Comparison of ENCODE assay signal across 8 mouse cellular contexts in the genomic region with DNA sequence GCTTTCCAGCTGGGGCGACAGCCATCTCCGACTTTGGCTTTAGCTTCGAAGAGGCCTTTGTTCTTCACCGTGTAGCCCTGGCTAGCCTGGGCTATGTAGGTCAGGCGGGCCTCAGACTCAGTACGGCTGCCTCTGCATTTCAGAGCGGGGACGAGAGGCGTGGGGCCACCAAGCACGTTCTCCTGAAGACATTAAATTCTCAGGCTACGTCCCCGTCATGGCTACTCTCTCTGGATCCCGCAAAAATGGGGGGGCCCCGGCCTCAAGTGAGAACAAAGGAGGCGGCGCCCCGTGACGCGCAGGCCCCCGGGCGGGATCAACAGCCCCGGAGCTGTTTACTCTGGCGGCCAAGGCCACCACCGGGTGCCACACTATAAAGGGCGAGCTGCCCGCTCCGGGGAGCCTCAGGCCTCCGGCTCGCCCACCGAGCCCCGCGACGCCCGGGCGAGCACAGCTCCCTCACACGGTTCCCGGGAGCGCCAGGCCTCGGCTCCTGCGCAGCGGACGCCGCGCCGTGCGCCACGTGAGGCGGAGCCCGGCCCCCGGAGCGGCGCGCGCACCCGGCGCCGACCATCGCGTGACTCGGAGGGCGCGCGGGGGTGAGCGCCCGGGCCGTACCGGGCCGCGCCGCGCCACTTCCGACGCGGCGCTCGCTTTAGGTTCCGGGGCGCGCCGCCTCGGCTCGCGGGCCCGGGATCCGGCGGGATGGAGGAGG. TPM values are rescaled to one million over a fixed set of nuclear protein-coding genes. Genes with fewer than 3 reads are reported as not detected.
A peak's percentile ranks its signal among the peaks of the same experiment; 100 is the strongest.
DNase-seq lines count a peak whose midpoint lies in the region; ATAC-seq and TF ChIP-seq lines count a peak whose summit lies in the region.

A gene (plus strand): TSS at position 599 of the 715 bp plus-strand sequence.

- under 1% methylated on average over 76 of the region's 86 CpGs for WGBS in embryonic facial prominence, embryonic 12.5 days
- 2% methylated on average over 58 of the region's 86 CpGs for WGBS in limb, embryonic 14.5 days
- under 1% methylated on average over 48 of the region's 86 CpGs for WGBS in midbrain, embryonic 16.5 days
- WGBS in spleen, adult 2 months = 2% methylated on average over 85 of the region's 86 CpGs

- peak; percentile 82; the same call in 1 of the 2 replicates for TF ChIP-seq POLR2A in limb, embryonic 14.5 days (IDR thresholded peaks at IDR 0.05; ENCODE audit: borderline replicate concordance, extremely low read depth, insufficient read depth, insufficient read length)
- TF ChIP-seq POLR2A in spleen, adult 2 months (IDR thresholded peaks at IDR 0.05; ENCODE audit: low read depth, low read length) = peak; percentile 46; the same call in 1 of the 2 replicates

- peak within 1 kb of the TSS; percentile 99 for H3K4me3 ChIP-seq in embryonic facial prominence, embryonic 12.5 days
- H3K4me3 ChIP-seq in limb, embryonic 14.5 days (replicated peaks; ENCODE audit: low read length) = peak within 1 kb of the TSS; percentile 97
- peak within 1 kb of the TSS; percentile 99 for H3K4me3 ChIP-seq in midbrain, embryonic 16.5 days (ENCODE audit: low read depth, low read length)
- peak within 1 kb of the TSS; percentile 96 for H3K4me3 ChIP-seq in spleen, adult 2 months (ENCODE audit: extremely low read depth, insufficient read depth, insufficient read length)

- DNase-seq in 3T3-L1 (ENCODE audit: low read depth, low spot score) = peak; percentile 63
- DNase-seq in adrenal gland, postnatal 36 days = peak; percentile 86 to 93
- DNase-seq in heart, adult 8-10 months (ENCODE audit: low spot score) = peak; percentile 77
- peak; percentile 87 for DNase-seq in kidney, adult 9 months
- peak; percentile 76 for DNase-seq in limb, embryonic 14.5 days (ENCODE audit: low spot score)
- peak; percentile 59 to 72 for DNase-seq in spleen, adult 2 months (ENCODE audit: low read depth in 1 of 2, low spot score in 2 of 2)

- no peaks in the 10 kb centered on the region for H3K36me3 ChIP-seq in embryonic facial prominence, embryonic 12.5 days
- 0 out of 2 replicates have a peak, but pooled peaks cover 5% of the 10 kb centered on the region for H3K36me3 ChIP-seq in limb, embryonic 14.5 days (ENCODE audit: control insufficient read depth, insufficient read depth, low read length)
- no peaks in the 10 kb centered on the region for H3K36me3 ChIP-seq in midbrain, embryonic 16.5 days (ENCODE audit: control insufficient read depth, insufficient read depth, low read length)
- H3K36me3 ChIP-seq in spleen, adult 2 months (ENCODE audit: control insufficient read depth, insufficient read depth, low read length) = no peaks in the 10 kb centered on the region

- H3K4me1 ChIP-seq in embryonic facial prominence, embryonic 12.5 days = peaks cover 17% of the 10 kb centered on the region; the same call in 1 of the 2 replicates
- peaks cover 14% of the 10 kb centered on the region; the same call in 1 of the 2 replicates for H3K4me1 ChIP-seq in limb, embryonic 14.5 days (ENCODE audit: control insufficient read depth, insufficient read depth, low read length)
- H3K4me1 ChIP-seq in midbrain, embryonic 16.5 days (ENCODE audit: control insufficient read depth, insufficient read depth, low read length) = peaks cover 26% of the 10 kb centered on the region
- peaks cover 2% of the 10 kb centered on the region; the same call in 1 of the 2 replicates for H3K4me1 ChIP-seq in spleen, adult 2 months (ENCODE audit: control insufficient read depth, insufficient read depth, insufficient read length)

- peak within 1 kb of the TSS; percentile 99 for H3K9ac ChIP-seq in embryonic facial prominence, embryonic 12.5 days
- H3K9ac ChIP-seq in limb, embryonic 14.5 days (ENCODE audit: low read depth, low read length, severe bottlenecking) = peak within 1 kb of the TSS; percentile 97
- peak within 1 kb of the TSS; percentile 96 for H3K9ac ChIP-seq in midbrain, embryonic 16.5 days (ENCODE audit: low read depth, low read length)

- peak within 1 kb of the TSS; percentile 97 for H3K27ac ChIP-seq in embryonic facial prominence, embryonic 12.5 days
- H3K27ac ChIP-seq in limb, embryonic 14.5 days (replicated peaks; ENCODE audit: low read depth, low read length) = peak within 1 kb of the TSS; percentile 99
- peak within 1 kb of the TSS; percentile 99 for H3K27ac ChIP-seq in midbrain, embryonic 16.5 days (ENCODE audit: low read length)
- peak within 1 kb of the TSS; percentile 88 for H3K27ac ChIP-seq in spleen, adult 2 months (ENCODE audit: insufficient read depth, low read length)

- no peaks in the 10 kb centered on the region for H3K9me3 ChIP-seq in embryonic facial prominence, embryonic 12.5 days
- H3K9me3 ChIP-seq in limb, embryonic 14.5 days (ENCODE audit: control insufficient read depth, low read length) = no peaks in the 10 kb centered on the region
- H3K9me3 ChIP-seq in midbrain, embryonic 16.5 days (replicated peaks; ENCODE audit: control insufficient read depth, low read length, poor library complexity, severe bottlenecking) = no peaks in the 10 kb centered on the region

- TF ChIP-seq CTCF in spleen, adult 2 months (IDR thresholded peaks at IDR 0.05; ENCODE audit: extremely low read depth, insufficient read depth, insufficient read length, insufficient replicate concordance) = no peak

- H3K27me3 ChIP-seq in embryonic facial prominence, embryonic 12.5 days = no peaks in the 10 kb centered on the region
- H3K27me3 ChIP-seq in limb, embryonic 14.5 days (ENCODE audit: control insufficient read depth, insufficient read depth, low read length) = no peaks in the 10 kb centered on the region
- H3K27me3 ChIP-seq in midbrain, embryonic 16.5 days (ENCODE audit: control insufficient read depth, insufficient read depth, low read depth, low read length) = no peaks in the 10 kb centered on the region
- no peaks in the 10 kb centered on the region for H3K27me3 ChIP-seq in spleen, adult 2 months (ENCODE audit: control insufficient read depth, insufficient read depth, low read length)

- peak; percentile 92 for ATAC-seq in embryonic facial prominence, embryonic 12.5 days (ENCODE audit: insufficient number of reproducible peaks, insufficient read depth, low FRiP score, low TSS enrichment)
- ATAC-seq in limb, embryonic 14.5 days (ENCODE audit: low FRiP score, low read depth) = peak; percentile 94
- peak; percentile 97 for ATAC-seq in midbrain, embryonic 16.5 days

- H3K4me2 ChIP-seq in embryonic facial prominence, embryonic 12.5 days (replicated peaks) = peak within 1 kb of the TSS; percentile 59
- peak within 1 kb of the TSS; percentile 73 for H3K4me2 ChIP-seq in limb, embryonic 14.5 days (replicated peaks; ENCODE audit: low read depth, low read length, severe bottlenecking)
- H3K4me2 ChIP-seq in midbrain, embryonic 16.5 days (ENCODE audit: low read length) = peak within 1 kb of the TSS; percentile 55

RNA-seq across cellular contexts. Expression of the gene that starts here (rescaled TPM):
- total RNA-seq in adrenal gland, postnatal 36 days (2021) = 100 to 1,000 TPM; 196 to 310 TPM
- polyA plus RNA-seq in embryonic facial prominence, embryonic 12.5 days (2016; fragmentation: Nextera tagmentation; extraction: Ambion mirVana) = 62.2 and 65.7 TPM in 2 replicates
- total RNA-seq in heart, adult 8-10 months (2022) = 10 to 100 TPM; 57.2 to 67.5 (median 65.3) TPM
- 23.4 and 27.1 TPM in 2 replicates for polyA plus RNA-seq in limb, embryonic 14.5 days (2012; rRNA removed)
- 54.7 and 56.8 TPM in 2 replicates for polyA plus RNA-seq in limb, embryonic 14.5 days (2014; fragmentation: Nextera tagmentation; extraction: Ambion mirVana)
- polyA plus RNA-seq in midbrain, embryonic 16.5 days (2015; fragmentation: Nextera tagmentation; extraction: Ambion mirVana) = 41.5 and 41.7 TPM in 2 replicates
- polyA plus RNA-seq in spleen, adult 2 months (2012; rRNA removed) = 4.8 and 7.1 TPM in 2 replicates

Comparison
In these comparisons a context has a peak if more than half of its experiments do, and no peak if none do; other contexts are left out.
1. Peak in every context shown above with its lines: DNase-seq, ATAC-seq, H3K4me3 ChIP-seq and H3K27ac ChIP-seq.